Mouse (Mus musculus) lung, adult 2 months (tissue): ENCODE measurements at regions not wholly inside any gene's neighbourhood (a gene's known extent, or its start where the extent isn't known, plus 50 kb on each side); places are given as distances from the start of the nearest gene placed in this dataset.

Source experiments
- CTCF ChIP-seq: fragments of 200-500 bp; IDR thresholded peaks from 2 replicates; pipeline ENCODE4 v1.5.1; 2011; ENCODE audit warnings: mild to moderate bottlenecking, low read length, control low read depth; ENCODE audit not compliant: insufficient read depth
- POLR2A ChIP-seq: fragments of 200-500 bp; IDR thresholded peaks from 2 replicates; pipeline ENCODE4 v1.6.1; 2011; ENCODE audit warnings: low read depth, mild to moderate bottlenecking, control low read depth, low read length, borderline replicate concordance; ENCODE audit errors: extremely low read depth

DNA sequence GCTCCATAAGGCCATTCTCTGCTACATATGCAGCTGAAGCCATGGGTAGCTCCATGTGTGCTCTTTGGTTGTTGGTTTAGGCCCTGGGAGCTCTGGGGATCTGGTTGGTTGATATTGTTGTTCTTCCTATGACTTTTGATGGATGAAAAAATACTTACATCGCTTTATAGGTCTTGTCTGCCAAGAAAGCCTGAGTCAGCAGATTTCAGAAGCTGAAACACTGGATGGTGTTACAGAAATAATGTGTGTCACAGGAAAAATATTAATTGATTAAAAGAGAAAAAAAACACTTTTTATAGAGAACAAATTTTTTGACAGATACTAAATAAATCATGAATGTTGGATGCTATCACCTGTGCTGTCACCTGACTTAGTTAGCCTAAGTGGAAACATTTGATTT lies 52.4 kb upstream of the Plxna2 start:
- TF ChIP-seq CTCF, result no peak
- no peak for TF ChIP-seq POLR2A
